Mouse (Mus musculus): Measurements from ENCODE around the gene Med13l.
A peak's percentile ranks its signal among the peaks of the same experiment; 100 is the strongest.

Gene Med13l

DNA sequence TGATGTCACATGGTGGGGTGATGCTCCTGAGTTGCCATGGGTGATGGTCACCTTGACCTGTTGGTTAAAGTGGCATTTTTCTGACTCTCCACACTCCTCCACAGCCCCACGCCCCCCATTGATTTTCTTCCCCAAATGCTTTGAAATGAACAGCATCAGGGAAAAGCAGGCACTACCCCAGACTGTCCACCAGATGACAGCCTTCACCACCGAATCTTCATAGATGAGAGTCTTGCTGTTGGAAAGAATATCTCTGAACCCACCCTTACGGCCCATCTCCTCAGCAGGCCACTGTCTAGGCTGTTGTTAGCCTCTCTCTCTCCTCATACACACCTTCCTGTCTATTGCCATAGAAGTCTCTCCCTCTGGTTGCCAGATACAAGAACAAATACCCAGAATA, 213.4 kb downstream of the Med13l start:
- DNase-seq (ENCODE audit: extremely low read depth, low read depth, low spot score), result no peak

DNA sequence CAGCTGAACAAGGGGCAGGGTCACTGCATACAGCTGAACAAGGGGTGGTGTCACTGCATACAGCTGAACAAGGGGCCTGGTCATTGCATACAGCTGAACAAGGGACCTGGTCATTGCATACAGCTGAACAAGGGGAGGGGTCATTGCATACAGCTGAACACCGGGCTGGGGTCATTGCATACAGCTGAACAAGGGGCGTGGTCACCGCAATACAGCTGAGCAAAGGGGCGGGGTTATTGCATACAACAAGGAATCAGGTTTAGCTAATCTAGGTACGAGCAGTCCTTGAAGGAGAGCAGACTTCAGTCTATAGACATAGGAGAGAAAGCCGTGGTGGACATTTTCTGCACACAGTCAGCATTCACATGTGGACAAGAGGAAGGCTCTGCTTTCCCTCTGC, 215.9 kb downstream of the Med13l start:
- DNase-seq (ENCODE audit: extremely low read depth, low read depth, low spot score), result no peak

DNA sequence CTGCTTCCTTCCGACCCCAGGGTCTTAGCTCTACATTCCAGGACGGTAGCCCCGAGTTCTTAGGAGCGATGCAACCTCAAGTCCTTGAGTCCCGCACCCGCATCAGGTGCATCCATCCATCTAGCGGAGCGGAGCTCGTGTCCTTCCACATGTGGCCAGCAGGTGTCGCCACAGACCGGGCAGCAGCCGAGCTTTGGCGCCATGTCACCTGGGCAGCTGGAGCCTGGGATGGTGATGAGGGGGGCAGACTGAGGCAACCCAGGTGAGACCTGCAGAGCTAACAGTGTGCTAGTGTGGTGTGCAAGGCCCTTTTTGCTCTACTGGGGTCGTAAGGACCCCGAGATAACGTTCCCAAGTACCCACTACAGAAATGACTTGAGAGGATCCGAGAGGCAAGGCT, 221.1 kb downstream of the Med13l start:
- DNase-seq (ENCODE audit: extremely low read depth, low read depth, low spot score), result no peak

DNA sequence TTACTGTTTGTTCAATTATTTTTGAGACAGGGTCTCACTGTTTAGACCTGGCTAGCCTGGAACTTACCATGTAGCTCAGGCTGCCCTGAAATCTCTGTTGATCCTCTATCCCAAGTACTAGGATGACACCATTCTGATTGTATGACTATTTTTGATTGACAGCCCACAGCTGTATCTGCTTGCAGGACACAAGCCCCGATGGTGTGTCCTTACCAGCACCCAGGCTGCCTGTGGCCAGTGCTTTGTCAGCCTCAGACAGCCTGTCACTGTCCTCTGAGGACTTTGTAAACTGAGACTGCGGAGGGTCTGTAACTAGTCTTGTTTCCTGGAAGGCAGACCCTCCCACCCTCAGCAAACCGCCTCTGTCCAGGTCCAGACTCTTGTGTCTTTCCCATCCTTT, 221.7 kb downstream of the Med13l start:
- no peak for DNase-seq (ENCODE audit: extremely low read depth, low read depth, low spot score)

DNA sequence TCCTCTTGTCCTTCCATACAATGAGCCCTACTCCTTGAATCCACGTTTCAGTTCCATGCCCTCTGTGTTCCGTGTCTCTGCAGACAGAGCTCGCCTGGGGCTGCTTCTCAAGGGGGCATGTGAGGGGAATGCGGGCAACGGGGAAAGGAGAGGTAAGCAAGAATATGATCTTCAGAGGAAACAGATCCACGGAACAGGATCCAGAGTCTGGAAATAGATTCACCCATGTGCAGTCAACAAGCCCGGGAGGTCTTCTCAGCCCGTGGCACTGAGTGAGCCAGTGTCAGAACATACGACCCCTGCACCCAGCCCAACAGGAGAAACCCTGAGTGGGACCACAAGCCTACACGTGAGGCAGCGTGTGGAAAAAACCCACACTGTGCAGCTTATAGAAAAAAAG, 228.7 kb downstream of the Med13l start:
- no peak for DNase-seq (ENCODE audit: extremely low read depth, low read depth, low spot score)

DNA sequence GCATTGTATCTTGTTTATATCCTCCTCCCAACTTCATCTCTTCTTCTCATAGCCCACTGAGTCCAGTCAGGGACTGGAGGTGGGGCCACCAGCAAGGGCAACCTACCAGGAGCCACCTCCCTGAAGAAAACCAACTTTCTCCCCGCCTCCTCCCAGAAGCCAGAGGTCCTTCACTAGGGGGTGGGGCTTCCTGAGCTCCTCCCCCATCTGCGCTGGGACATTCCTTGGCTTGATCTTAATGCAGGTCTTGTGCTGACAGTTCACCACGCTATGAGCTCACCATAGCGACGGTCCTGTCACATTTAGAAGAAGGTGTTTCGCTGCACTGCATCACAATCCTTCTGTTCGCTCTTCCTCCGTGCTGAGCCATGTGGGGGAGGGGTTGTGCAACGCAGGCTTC, 229.3 kb downstream of the Med13l start:
- DNase-seq (ENCODE audit: extremely low read depth, low read depth, low spot score), result no peak

DNA sequence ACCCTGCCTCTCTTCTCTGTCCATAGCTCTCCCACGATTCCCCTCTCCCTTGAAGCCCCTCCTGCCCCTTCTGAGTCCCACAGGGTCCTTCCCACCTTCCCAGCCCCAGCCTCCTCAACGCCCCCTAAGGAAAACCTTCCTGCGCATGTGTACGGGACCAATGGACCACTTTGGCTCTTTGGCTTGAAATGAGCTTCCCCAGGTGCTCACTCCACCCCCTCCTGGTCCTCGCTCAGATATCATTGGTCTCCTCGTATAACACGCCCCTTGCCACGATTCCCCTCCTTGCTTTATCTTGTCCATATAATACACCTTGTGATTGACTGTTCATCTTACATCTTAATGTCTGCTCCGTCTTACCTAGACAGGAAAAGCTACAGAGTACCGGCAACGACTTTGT, 237.3 kb downstream of the Med13l start:
- no peak for DNase-seq (ENCODE audit: extremely low read depth, low read depth, low spot score)

DNA sequence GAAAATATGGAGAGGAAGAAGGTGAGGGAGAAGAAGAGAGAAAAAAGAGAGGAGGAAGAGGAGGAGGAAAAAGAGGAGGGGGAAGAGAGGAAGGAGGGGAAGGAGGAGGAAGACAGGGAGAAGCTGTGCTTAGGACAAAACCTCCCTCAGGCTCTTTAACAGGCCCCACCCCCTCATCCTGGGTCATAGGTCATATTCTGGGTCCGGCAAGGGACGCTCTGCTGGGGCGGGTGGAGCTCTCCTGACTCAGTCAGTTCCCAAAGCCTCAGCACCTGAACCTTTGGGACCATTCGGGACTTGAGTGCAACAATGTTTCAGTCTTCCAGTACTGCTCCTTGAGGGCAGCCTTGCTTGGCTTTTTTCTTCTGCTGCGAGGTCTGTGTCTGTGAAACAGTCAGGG, 241.1 kb downstream of the Med13l start:
- no peak for DNase-seq (ENCODE audit: extremely low read depth, low read depth, low spot score)

DNA sequence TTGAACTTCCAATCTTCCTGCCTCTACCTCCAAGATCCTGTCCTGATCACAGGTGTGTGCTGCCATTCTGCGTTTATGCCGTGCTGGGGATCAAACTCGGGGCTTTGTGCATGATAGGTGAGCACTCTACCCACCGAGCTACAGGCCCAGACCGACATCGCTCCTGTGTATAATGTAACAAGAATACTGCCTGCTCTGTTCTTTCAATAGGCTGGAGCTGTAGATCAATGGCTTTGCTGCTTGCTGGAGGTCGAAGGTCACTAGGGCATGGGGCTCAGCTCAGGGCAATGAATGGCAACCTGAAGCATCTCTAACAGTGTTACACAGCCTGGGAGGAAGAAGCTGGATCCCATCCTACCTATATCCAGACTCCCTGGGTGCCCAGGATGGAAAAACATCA, 241.6 kb downstream of the Med13l start:
- no peak for DNase-seq (ENCODE audit: extremely low read depth, low read depth, low spot score)

DNA sequence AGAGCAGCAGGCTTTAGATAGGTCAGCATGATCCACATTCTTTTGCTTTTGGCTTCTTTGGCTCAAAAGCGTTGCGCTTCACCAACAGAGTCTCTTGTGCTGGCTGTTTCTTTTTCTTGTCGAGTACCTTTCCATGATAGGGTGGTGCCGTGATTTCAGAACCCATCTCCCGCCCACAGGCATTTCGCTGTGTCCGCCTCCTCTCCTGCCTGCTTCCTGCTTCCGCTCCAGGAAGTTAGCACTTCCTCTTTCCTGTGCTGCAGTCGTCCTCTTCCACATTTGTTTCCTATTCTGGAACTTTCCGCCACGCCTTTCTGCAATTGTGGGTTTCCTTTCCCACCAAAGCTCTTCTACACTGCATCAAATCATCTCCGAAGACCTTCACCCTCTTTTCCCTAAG, 248.5 kb downstream of the Med13l start:
- DNase-seq (ENCODE audit: extremely low read depth, low read depth, low spot score), result no peak

DNA sequence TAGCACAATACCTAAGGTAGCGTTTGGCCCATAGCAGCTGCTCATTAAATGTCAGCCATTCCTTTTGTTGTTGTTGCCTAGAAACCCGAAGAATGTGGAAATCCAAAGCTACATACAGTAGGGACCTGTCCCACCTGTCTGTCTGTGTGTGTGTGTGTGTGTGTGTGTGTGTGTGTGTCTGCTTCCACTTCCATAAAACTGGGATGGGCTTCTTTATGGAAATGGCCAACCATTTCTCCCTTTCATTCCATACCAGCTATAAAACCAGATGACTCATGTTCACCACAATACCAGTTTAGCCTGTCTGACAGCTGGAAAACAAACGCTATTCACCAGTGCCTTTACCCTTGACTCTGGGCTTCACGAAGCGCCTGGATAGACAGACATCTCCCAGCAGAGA, 249.1 kb downstream of the Med13l start:
- DNase-seq (ENCODE audit: extremely low read depth, low read depth, low spot score), result peak; percentile 19

DNA sequence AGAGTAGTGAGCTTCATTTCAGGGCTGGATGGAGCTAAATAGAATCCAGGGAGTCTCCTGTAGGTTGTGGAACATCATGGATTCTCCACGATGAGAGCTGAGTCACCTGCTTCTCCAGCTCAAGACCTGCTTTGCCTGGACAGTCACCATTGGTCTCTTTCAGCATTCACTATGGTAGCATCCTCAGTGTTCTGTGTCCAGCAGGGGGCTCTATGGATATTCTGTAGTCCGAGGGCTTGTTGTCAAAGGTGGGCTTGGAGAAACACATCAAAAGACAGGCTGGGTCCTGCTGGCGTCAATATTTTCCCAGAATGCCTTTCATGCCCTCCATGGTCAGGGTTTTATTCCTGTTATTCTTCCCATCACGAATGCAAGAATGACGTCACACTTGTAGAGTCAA, 251.2 kb downstream of the Med13l start:
- DNase-seq (ENCODE audit: extremely low read depth, low read depth, low spot score), result no peak

DNA sequence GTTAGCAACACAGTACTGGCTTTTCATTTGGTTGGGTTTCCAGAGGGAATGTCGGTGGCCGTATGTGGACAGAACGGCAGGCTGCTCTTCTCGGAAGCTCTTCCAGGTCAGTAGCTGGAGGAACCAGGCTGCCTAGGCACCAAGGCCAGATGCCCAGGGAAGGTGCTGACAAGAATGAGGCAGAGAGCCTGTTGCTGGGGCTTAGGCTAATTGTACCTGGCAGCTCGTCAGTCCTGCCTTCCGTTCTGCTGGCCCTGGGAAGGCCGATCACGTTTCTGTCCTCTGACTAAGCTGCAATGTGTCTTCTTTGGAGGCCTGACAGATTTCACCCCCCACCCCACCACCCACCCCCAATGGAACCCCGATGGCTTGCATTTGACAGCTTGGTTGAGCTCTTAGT, 251.9 kb downstream of the Med13l start:
- DNase-seq (ENCODE audit: extremely low read depth, low read depth, low spot score), result no peak

DNA sequence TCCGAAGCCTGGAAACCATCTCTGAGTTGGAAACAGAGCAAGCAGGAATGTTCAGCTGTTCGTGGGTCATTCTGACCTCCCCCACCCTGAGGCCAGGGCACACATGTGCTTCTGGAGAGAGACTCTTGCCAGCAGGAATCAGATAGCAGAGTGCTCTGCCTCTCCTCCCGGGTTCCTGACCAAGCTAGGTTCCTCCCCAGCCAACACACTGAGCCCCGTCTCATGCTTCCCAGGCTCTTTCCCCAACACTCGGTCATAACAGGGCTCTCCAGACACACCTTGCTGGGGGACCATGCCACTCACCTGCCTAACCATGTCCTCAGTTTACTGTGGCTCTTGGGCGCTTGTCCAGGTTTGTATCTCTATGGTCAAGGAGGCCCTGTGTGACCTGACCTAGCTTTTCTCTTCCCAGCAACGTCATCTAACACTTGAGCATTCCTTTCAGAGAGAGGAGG, 252.5 kb downstream of the Med13l start:
- no peak for DNase-seq (ENCODE audit: extremely low read depth, low read depth, low spot score)

DNA sequence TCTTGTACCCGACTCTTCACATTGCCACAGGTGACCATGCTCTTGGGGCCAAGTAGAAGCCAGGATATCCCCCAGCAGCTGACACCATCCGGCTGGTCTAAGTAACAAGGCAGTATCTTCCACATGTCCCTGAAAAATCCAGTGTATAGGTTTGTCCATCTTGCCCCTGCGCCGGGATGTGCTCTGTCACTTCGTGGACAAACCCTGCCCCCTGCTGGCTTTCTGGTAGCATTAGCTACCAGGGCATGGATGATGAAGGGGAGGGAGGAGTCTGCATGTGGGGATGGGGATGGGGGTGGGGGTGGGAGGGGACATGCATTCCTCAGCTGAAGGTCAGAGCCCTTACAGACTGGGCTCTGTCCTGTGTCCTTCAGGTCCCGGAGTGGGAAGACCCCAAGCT, 253.6 kb downstream of the Med13l start:
- DNase-seq (ENCODE audit: extremely low read depth, low read depth, low spot score), result no peak

Measured in fat pad, adult 2 months (tissue).